ENCODE assay signal across 20 mouse cellular contexts in genomic region chr19:60245250-60245649, GRCm38 (mm10).
"Had no signal": no experiment of that assay in that cellular context is flagged by ENCODE, and none has a peak within 500 bp of the region (broad histone marks: within the 10 kb centered on the region; RNA-seq: fewer than 3 reads in every experiment).

No protein-coding gene starts in this region.

- H3K4me2 ChIP-seq: lung, embryonic 15.5 days; midbrain, embryonic 12.5 days; neural tube, embryonic 13.5 days; neural tube, embryonic 15.5 days had no signal

- H3K4me3 ChIP-seq: lung, embryonic 15.5 days; midbrain, embryonic 10.5 days; midbrain, embryonic 12.5 days; myocyte; neural tube, embryonic 13.5 days; neural tube, embryonic 15.5 days had no signal

- ATAC-seq: lung, postnatal 0 days; midbrain, embryonic 16.5 days had no signal

- H3K36me3 ChIP-seq: lung, embryonic 15.5 days; midbrain, embryonic 10.5 days; midbrain, embryonic 12.5 days; neural tube, embryonic 13.5 days; neural tube, embryonic 15.5 days had no signal

- H3K27me3 ChIP-seq: lung, embryonic 15.5 days; midbrain, embryonic 12.5 days; neural tube, embryonic 13.5 days had no signal

- H3K27ac ChIP-seq: lung, embryonic 15.5 days; midbrain, embryonic 10.5 days; midbrain, embryonic 12.5 days; neural tube, embryonic 13.5 days; neural tube, embryonic 15.5 days had no signal

- DNase-seq: lung, adult 2 months; lung, postnatal 14 days; lung, postnatal 4 days; midbrain, embryonic 14.5 days; retina, postnatal 1 day; right cerebral cortex, adult 18-20 months; right cerebral cortex, postnatal 25 days; right cerebral cortex, postnatal 4 days; spleen, adult 18-20 months; thymus, adult 18-20 months; thymus, postnatal 14 days; thymus, postnatal 36 days had no signal

- H3K4me1 ChIP-seq: lung, embryonic 15.5 days; midbrain, embryonic 10.5 days had no signal

- H3K9ac ChIP-seq: lung, embryonic 15.5 days; midbrain, embryonic 12.5 days; neural tube, embryonic 13.5 days; neural tube, embryonic 15.5 days had no signal

- H3K9me3 ChIP-seq: lung, embryonic 15.5 days; midbrain, embryonic 10.5 days; midbrain, embryonic 12.5 days; neural tube, embryonic 13.5 days; neural tube, embryonic 15.5 days had no signal
